Mouse (Mus musculus) intestine, postnatal 0 days (tissue): ENCODE data around the gene Zfp593. TPM values are rescaled to one million over a fixed set of nuclear protein-coding genes. Genes with fewer than 3 reads are reported as not detected.

Experiments
- ATAC-seq: fragments of 200-750 bp; cut with Nextera tagmentation; 2 replicates; pipeline ENCODE4 v1.8.0; 2017; ENCODE audit warnings: mild to moderate bottlenecking, moderate TSS enrichment, moderate library complexity
- H3K27ac ChIP-seq: fragments of 300-500 bp; sonication (generic); 2 replicates; pipeline ENCODE4 v1.5.1; 2014; ENCODE audit warnings: mild to moderate bottlenecking, low read depth, low read length, moderate library complexity
- H3K27me3 ChIP-seq: fragments of 300-500 bp; sonication (generic); replicated peaks from 2 replicates; pipeline ENCODE4 v1.6.1; 2014; ENCODE audit warnings: low read length, mixed read lengths; ENCODE audit not compliant: control insufficient read depth, insufficient read depth
- H3K36me3 ChIP-seq: fragments of 300-500 bp; sonication (generic); 2 replicates; pipeline ENCODE4 v1.6.1; 2014; ENCODE audit warnings: mild to moderate bottlenecking, moderate library complexity; ENCODE audit not compliant: control insufficient read depth, insufficient read depth
- H3K4me1 ChIP-seq: fragments of 300-500 bp; sonication (generic); replicated peaks from 2 replicates; pipeline ENCODE4 v1.6.1; 2014; ENCODE audit warnings: antibody characterized with exemption, low read length, mixed read lengths; ENCODE audit not compliant: control insufficient read depth, insufficient read depth
- H3K4me2 ChIP-seq: fragments of 300-500 bp; sonication (generic); replicated peaks from 2 replicates; pipeline ENCODE4 v1.6.1; 2014; ENCODE audit warnings: low read depth, mild to moderate bottlenecking, moderate library complexity
- H3K4me3 ChIP-seq: fragments of 300-500 bp; sonication (generic); 2 replicates; pipeline ENCODE4 v1.5.1; 2014; ENCODE audit warnings: low read depth, low read length
- H3K9ac ChIP-seq: fragments of 300-500 bp; sonication (generic); 2 replicates; pipeline ENCODE4 v1.6.1; 2014; ENCODE audit warnings: mild to moderate bottlenecking, low read depth, low read length
- H3K9me3 ChIP-seq: fragments of 300-500 bp; sonication (generic); 2 replicates; pipeline ENCODE4 v1.6.1; 2016; ENCODE audit warnings: mixed run types; ENCODE audit not compliant: control insufficient read depth
- CTCF ChIP-seq: sonication (generic); IDR thresholded peaks from 2 replicates; pipeline ENCODE4 v1.5.1; 2016; ENCODE audit warnings: low read depth, mild to moderate bottlenecking, control low read depth, antibody characterized with exemption, moderate library complexity
- WGBS: fragments of 180-500 bp; shearing (Covaris S2); extraction: QIAGEN DNeasy Blood & Tissue Kit; methylation state at CpG from one replicate; pipeline ENCODE4 v1.1.7; 2014; 5-methylcytosine and 5-hydroxymethylcytosine counted together
- polyA plus RNA-seq: library from polyadenylated mRNA; unstranded; fragments of >200 nt; fragmentation: Nextera tagmentation; extraction: Ambion mirVana; gene quantifications from 2 replicates; pipeline ENCODE4 v1.2.1, GENCODE M21; 2015

Zfp593 gene
- polyA plus RNA-seq, 1 experiment from 2014 or later, result 9.4 TPM

GRCm38 (mm10) chr4:134249651-134250050 lies 4.3 kb upstream of the Zfp593 start:
- ATAC-seq, result peak; percentile 46; the same call in 1 of the 2 replicates
- H3K4me2 ChIP-seq, result peak overlapping the region; percentile 85
- 1% methylated on average over 30 of the region's 30 CpGs for WGBS

GRCm38 (mm10) chr4:134246719-134247258 lies 1.4 kb upstream of the Zfp593 start, which contains the start of gene Gm30191:
TSS of gene Gm30191 (plus strand) at chr4:134246935.
- no peak for ATAC-seq
- TF ChIP-seq CTCF, result no peak
- Histone ChIP-seq H3K4me3 (peak within 1 kb of the TSS; percentile 74), H3K4me1 (peaks cover 4% of the 10 kb centered on the region; the same call in 1 of the 2 replicates), H3K9ac (no peak within 1 kb of the TSS), H3K4me2 (peak within 1 kb of the TSS; percentile 98), H3K36me3 (no peaks in the 10 kb centered on the region; the same call in 1 of the 2 replicates), H3K27me3 (peaks cover 31% of the 10 kb centered on the region), H3K9me3 (no peaks in the 10 kb centered on the region), H3K27ac (no peak within 1 kb of the TSS)
- WGBS, result 65% methylated on average over 7 of the region's 7 CpGs

More at GRCm38 (mm10) chr4:134249651-134250050, 4.3 kb upstream of the Zfp593 start:
- Histone ChIP-seq H3K9ac (0 out of 2 replicates have a peak overlapping the region, but pooled peaks have one; percentile 17), H3K36me3 (no peaks in the 10 kb centered on the region), H3K4me3 (peak overlapping the region; percentile 28), H3K27ac (no peak overlapping the region), H3K9me3 (no peaks in the 10 kb centered on the region), H3K27me3 (peaks cover 60% of the 10 kb centered on the region), H3K4me1 (peaks cover 3% of the 10 kb centered on the region; the same call in 1 of the 2 replicates)
- peak; percentile 97 for TF ChIP-seq CTCF

GRCm38 (mm10) chr4:134246256-134246655 lies 864 bp upstream of the Zfp593 start:
- WGBS, result 50% methylated on average over 4 of the region's 4 CpGs
- ATAC-seq, result no peak

GRCm38 (mm10) chr4:134243516-134244250 lies 1.7 kb downstream of the Zfp593 start, which contains the start of gene E130218I03Rik:
TSS of gene E130218I03Rik (plus strand) at chr4:134243662.
- Histone ChIP-seq H3K9me3 (no peaks in the 10 kb centered on the region), H3K36me3 (no peaks in the 10 kb centered on the region; the same call in 1 of the 2 replicates), H3K4me3 (no peak within 1 kb of the TSS), H3K9ac (no peak within 1 kb of the TSS), H3K4me1 (peaks cover 4% of the 10 kb centered on the region; the same call in 1 of the 2 replicates), H3K27me3 (peaks cover 9% of the 10 kb centered on the region; the same call in 1 of the 2 replicates), H3K4me2 (peak within 1 kb of the TSS; percentile 98; the same call in 1 of the 2 replicates), H3K27ac (no peak within 1 kb of the TSS)
- no peak for ATAC-seq
- 94% methylated on average over 17 of the region's 17 CpGs for WGBS
- TF ChIP-seq CTCF, result no peak

More at GRCm38 (mm10) chr4:134246256-134246655, 864 bp upstream of the Zfp593 start:
- Histone ChIP-seq H3K9ac (no peak overlapping the region), H3K27me3 (peaks cover 26% of the 10 kb centered on the region), H3K4me1 (peaks cover 4% of the 10 kb centered on the region; the same call in 1 of the 2 replicates), H3K9me3 (no peaks in the 10 kb centered on the region), H3K36me3 (no peaks in the 10 kb centered on the region; the same call in 1 of the 2 replicates), H3K4me2 (no peak overlapping the region), H3K27ac (no peak overlapping the region), H3K4me3 (no peak overlapping the region)
- no peak for TF ChIP-seq CTCF

GRCm38 (mm10) chr4:134238686-134239085 lies 6.7 kb downstream of the Zfp593 start:
- WGBS, result 8% methylated on average over 10 of the region's 10 CpGs
- Histone ChIP-seq H3K4me2 (peak overlapping the region; percentile 66), H3K27me3 (no peaks in the 10 kb centered on the region), H3K4me1 (no peaks in the 10 kb centered on the region; the same call in 1 of the 2 replicates), H3K9ac (no peak overlapping the region; the same call in 1 of the 2 replicates), H3K27ac (peak overlapping the region; percentile 87), H3K36me3 (peaks cover 10% of the 10 kb centered on the region; the same call in 1 of the 2 replicates), H3K4me3 (peak overlapping the region; percentile 60), H3K9me3 (no peaks in the 10 kb centered on the region)
- peak; percentile 6 for ATAC-seq
- peak; percentile 24; the same call in 1 of the 2 replicates for TF ChIP-seq CTCF

GRCm38 (mm10) chr4:134238279-134238651 lies 7.1 kb downstream of the Zfp593 start, which contains the start of gene Cnksr1:
TSS of gene Cnksr1 (minus strand) at chr4:134238399.
- no peak for TF ChIP-seq CTCF
- Histone ChIP-seq H3K9me3 (no peaks in the 10 kb centered on the region), H3K4me2 (peak within 1 kb of the TSS; percentile 66), H3K27ac (peak within 1 kb of the TSS; percentile 87), H3K9ac (peak within 1 kb of the TSS; percentile 50), H3K4me1 (no peaks in the 10 kb centered on the region; the same call in 1 of the 2 replicates), H3K4me3 (peak within 1 kb of the TSS; percentile 60), H3K36me3 (peaks cover 13% of the 10 kb centered on the region; the same call in 1 of the 2 replicates), H3K27me3 (no peaks in the 10 kb centered on the region)
- ATAC-seq, result peak; percentile 97
- 3% methylated on average over 18 of the region's 18 CpGs for WGBS
